Mouse (Mus musculus) A20 (cell line): ENCODE results near the gene Acly.
"Not testable (repeated sequence)": the region's sequence is repeated elsewhere in the genome, so short reads cannot be mapped to it uniquely, and the experiment has no call there.

Experiments used
- DNase-seq: peaks from one replicate; pipeline ENCODE4 v3.0.0-alpha.2; 2011; ENCODE audit warnings: low read depth, low spot score

Gene Acly

GRCm38 (mm10) chr11:100545746-100546085 is 17.9 kb upstream of the Acly start:
- no peak for DNase-seq

GRCm38 (mm10) chr11:100544832-100545745 is 17.3 kb upstream of the Acly start, which contains the start of gene Ttc25:
TSS of gene Ttc25 (plus strand) at chr11:100545607.
- DNase-seq, result peak; percentile 95

GRCm38 (mm10) chr11:100541577-100541976 is 13.8 kb upstream of the Acly start:
- no peak for DNase-seq

GRCm38 (mm10) chr11:100540966-100541365 is 13.2 kb upstream of the Acly start:
- DNase-seq, result no peak

GRCm38 (mm10) chr11:100536466-100536865 is 8.7 kb upstream of the Acly start:
- DNase-seq, result no peak

GRCm38 (mm10) chr11:100535996-100536395 is 8.2 kb upstream of the Acly start:
- DNase-seq, result no peak

GRCm38 (mm10) chr11:100534821-100535220 is 7.0 kb upstream of the Acly start:
- not testable (repeated sequence) for DNase-seq

GRCm38 (mm10) chr11:100534411-100534810 is 6.6 kb upstream of the Acly start:
- not testable (repeated sequence) for DNase-seq

GRCm38 (mm10) chr11:100533871-100534270 is 6.1 kb upstream of the Acly start:
- no peak for DNase-seq

GRCm38 (mm10) chr11:100528375-100529165 is 770 bp upstream of the Acly start:
- DNase-seq, result no peak

- DNase-seq, result peak; percentile 70
These were observed 738 bp downstream of the Acly start for GRCm38 (mm10) chr11:100527066-100527457.

- no peak for DNase-seq
These were observed 1.6 kb downstream of the Acly start for GRCm38 (mm10) chr11:100526052-100526816.

GRCm38 (mm10) chr11:100524987-100525630 is 2.7 kb downstream of the Acly start:
- DNase-seq, result no peak

- no peak for DNase-seq
These were observed 3.4 kb downstream of the Acly start for GRCm38 (mm10) chr11:100524358-100524757.

GRCm38 (mm10) chr11:100520838-100521237 is 7.0 kb downstream of the Acly start:
- no peak for DNase-seq

- no peak for DNase-seq
These were observed 8.6 kb downstream of the Acly start for GRCm38 (mm10) chr11:100519188-100519587.

GRCm38 (mm10) chr11:100518188-100518591 is 9.6 kb downstream of the Acly start:
- no peak for DNase-seq

GRCm38 (mm10) chr11:100516291-100516690 is 11.5 kb downstream of the Acly start:
- DNase-seq, result no peak

- DNase-seq, result no peak
These were observed 12.0 kb downstream of the Acly start for GRCm38 (mm10) chr11:100515789-100516188.

GRCm38 (mm10) chr11:100515061-100515460 is 12.7 kb downstream of the Acly start:
- DNase-seq, result no peak

GRCm38 (mm10) chr11:100513716-100514115 is 14.1 kb downstream of the Acly start:
- no peak for DNase-seq
